Mouse (Mus musculus): ENCODE data around the gene Gm11237.
A peak's percentile ranks its signal among the peaks of the same experiment; 100 is the strongest.
"Not testable (repeated sequence)": the region's sequence is repeated elsewhere in the genome, so short reads cannot be mapped to it uniquely, and the experiment has no call there.

Gene Gm11237

GRCm38 (mm10) chr4:73622684-73623083 is at the start of gene Gm11237:
Gene Gm11237 (plus strand): TSS chr4:73622984.
- not testable (repeated sequence) for DNase-seq (ENCODE audit: low spot score in 2 of 2)

DNA sequence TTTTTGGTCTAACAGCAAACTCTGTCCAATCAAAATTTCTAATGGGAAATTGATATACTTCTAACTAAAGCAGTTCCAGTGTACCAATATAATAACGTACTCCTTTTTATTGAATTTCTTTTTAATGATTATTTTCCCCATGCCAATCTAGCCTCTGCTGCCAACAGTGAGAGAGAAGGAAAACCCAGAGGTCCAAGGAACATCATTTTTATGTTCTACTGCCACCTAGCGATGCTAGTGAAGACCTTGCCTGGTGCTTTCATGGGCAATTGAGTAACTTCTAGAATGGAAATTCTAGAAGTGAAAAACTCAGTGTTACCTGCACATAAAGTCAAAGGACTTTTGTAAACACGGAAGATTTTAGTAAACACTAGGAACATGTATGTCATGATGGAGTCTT is 23.5 kb upstream of the Gm11237 start:
- DNase-seq (ENCODE audit: low spot score in 2 of 2) = no peak

- not testable (repeated sequence) for DNase-seq (ENCODE audit: low spot score in 2 of 2)
Measured at GRCm38 (mm10) chr4:73607581-73607980, 15.2 kb upstream of the Gm11237 start, which contains the start of gene Gm11238. Gene Gm11238 (plus strand): TSS chr4:73607881.

DNA sequence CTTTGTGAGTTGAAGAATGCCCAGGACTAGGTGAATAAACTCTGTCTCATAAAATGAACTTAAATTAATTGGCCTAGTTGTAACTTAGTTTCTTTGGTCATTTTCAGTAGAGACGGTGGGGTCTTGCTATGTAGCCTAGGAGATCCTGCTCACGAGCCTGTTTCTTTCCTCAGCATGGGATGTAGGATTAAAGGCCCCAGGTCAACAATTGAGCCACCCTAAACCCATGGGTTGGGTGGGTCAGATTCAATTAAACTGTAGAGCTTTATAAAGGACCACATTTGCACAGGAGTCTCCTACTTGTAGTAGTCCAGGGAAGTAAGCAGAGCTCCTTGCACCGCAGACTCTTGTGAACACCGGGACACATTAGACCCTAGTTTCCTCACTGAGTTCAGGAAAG is 15.0 kb downstream of the Gm11237 start, which contains the start of gene Gm11236:
Gm11236 (plus strand) TSS at position 301 of the 400 bp plus-strand sequence.
- DNase-seq (ENCODE audit: low spot score in 2 of 2) = not testable (repeated sequence)

DNA sequence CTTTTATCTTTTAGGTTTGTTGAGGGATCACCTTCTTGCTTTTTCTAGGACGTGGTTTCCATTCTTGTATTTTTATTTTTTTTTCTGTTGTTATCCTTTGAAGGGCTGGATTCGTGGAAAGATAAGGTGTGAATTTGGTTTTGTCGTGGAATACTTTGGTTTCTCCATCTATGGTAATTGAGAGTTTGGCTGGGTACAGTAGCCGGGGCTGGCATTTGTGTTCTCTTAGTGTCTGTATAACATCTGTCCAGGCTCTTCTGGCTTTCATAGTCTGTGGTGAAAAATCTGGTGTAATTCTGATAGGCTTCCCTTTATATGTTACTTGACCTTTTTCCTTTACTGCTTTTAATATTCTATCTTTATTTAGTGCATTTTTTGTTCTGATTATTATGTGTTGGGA is 39.1 kb downstream of the Gm11237 start:
- DNase-seq (ENCODE audit: low spot score in 2 of 2) = peak in 1 of 2 experiments; percentile 10

GRCm38 (mm10) chr4:73668054-73668453 is 45.3 kb downstream of the Gm11237 start, which contains the start of gene Gm11239:
Gene Gm11239 (plus strand): TSS chr4:73668354.
- not testable (repeated sequence) for DNase-seq (ENCODE audit: low spot score in 2 of 2)

Data from spleen, postnatal 4 days (tissue).